Mouse (Mus musculus) C2C12 (cell line): ENCODE data around the gene Prl7a2.

Experiments used
- CTCF ChIP-seq: IDR thresholded peaks from one replicate; pipeline ENCODE4 v1.5.1; 2011; ENCODE audit not compliant: control insufficient read depth, insufficient read depth, insufficient read length
- FOSL1 ChIP-seq: IDR thresholded peaks from one replicate; pipeline ENCODE4 v1.8.0; 2011; ENCODE audit warnings: mild to moderate bottlenecking, low read length; ENCODE audit not compliant: poor library complexity, insufficient read depth, severe bottlenecking
- MAX ChIP-seq: IDR thresholded peaks from one replicate; pipeline ENCODE4 v1.6.1; 2011; ENCODE audit warnings: mild to moderate bottlenecking, control low read depth
- MYOG ChIP-seq: IDR thresholded peaks from one replicate; pipeline ENCODE4 v1.6.1; 2011; ENCODE audit not compliant: control insufficient read depth, insufficient read length; ENCODE audit errors: extremely low read depth
- USF1 ChIP-seq: IDR thresholded peaks from one replicate; pipeline ENCODE4 v1.6.1; 2011; ENCODE audit warnings: low read depth, mild to moderate bottlenecking, control low read depth, moderate library complexity

GRCm38 (mm10) chr13:27642393-27642792 lies 25.4 kb downstream of the Prl7a2 start, which contains the start of gene Prl7a1:
- no peak for TF ChIP-seq CTCF
- no peak for TF ChIP-seq MAX
- TF ChIP-seq FOSL1 = no peak
- TF ChIP-seq USF1 = no peak
- no peak for TF ChIP-seq MYOG
